Mouse (Mus musculus) T-helper 2 cell (primary cell): Measurements from ENCODE around the gene Kmt2d.

Experiments
- in situ Hi-C: fragments of 300-600 bp; cut with MboI, MseI; formaldehyde crosslinking; loops from one replicate; pipeline ENCODE4 v1.15.1; 2025; ENCODE audit warnings: high pct_unique_total_duplicates

Kmt2d gene

DNA sequence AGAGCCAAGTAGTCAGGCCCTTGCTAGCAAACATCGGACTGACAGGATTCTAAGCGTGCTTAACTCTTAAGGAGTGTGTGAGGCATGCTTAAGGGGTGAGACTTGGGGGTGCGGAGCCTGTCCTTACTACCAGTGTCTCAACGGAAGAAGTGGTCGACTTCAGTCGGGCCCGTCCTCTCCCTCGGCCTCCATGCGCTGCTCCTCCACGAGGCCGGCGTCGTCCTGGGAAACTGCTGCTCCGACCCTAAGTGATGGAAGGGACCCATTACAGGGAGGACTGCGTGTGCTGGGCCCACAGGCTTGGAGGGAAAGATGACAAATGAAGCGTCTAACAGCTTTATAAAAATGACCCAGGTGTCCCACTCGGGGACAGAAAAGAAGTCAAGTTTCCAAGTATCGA, 10.1 kb downstream of the Kmt2d start:
- in situ Hi-C loops = no loop called here

DNA sequence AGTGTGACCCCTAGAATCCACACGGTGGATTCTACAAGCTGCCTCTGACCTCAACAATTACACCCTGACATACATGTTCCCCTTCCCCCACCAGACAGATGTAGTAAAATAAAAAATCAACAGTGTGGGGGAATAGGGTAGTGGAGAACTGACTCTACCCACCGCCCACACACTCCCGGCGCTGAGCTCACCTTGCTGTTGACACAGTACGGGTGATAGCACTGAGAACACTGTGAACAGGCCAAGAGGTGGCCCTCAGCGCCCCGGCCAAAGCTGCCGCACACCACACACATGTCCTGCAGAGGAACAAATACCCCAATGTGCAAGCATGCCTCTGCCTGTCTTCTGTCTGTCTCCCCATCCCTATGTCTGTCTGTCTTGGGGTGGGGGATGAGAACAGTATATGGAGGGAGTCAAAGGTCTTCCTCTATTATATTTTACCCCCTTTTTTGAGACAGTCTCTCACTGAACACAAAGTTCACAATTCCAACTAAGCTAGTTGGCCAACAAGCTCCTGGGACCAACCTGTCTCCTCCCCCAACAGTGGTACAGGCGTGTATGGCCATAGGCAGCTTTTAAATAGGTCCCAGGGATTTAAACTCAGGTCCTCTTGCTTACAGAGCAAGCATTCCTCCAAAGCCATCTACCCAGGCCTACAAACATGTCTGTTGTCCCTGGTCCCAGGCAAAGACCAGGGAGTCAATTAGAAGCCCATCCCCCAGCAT, 11.5 kb downstream of the Kmt2d start:
- in situ Hi-C loops = no loop called here

DNA sequence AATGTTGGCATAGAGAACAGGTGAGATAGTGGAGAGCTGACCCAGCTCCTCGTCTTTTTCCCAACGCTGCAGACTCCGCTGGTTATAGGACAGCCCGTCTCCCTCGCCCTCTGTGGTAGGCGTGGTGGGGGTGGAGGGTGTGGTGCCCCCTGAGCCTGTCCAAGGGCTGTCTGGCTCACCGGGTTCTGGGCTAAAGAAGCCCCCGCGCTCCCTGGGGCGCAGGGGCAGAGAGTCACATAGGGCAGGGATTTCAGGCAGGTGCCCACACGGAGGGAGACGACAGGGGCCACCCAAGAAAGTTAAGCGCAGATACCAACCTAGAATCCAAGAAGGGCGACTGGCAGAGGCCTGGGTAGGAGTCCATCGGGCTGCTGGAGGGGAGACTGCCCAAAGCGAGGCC, 16.8 kb downstream of the Kmt2d start:
- in situ Hi-C loops = no loop called here

DNA sequence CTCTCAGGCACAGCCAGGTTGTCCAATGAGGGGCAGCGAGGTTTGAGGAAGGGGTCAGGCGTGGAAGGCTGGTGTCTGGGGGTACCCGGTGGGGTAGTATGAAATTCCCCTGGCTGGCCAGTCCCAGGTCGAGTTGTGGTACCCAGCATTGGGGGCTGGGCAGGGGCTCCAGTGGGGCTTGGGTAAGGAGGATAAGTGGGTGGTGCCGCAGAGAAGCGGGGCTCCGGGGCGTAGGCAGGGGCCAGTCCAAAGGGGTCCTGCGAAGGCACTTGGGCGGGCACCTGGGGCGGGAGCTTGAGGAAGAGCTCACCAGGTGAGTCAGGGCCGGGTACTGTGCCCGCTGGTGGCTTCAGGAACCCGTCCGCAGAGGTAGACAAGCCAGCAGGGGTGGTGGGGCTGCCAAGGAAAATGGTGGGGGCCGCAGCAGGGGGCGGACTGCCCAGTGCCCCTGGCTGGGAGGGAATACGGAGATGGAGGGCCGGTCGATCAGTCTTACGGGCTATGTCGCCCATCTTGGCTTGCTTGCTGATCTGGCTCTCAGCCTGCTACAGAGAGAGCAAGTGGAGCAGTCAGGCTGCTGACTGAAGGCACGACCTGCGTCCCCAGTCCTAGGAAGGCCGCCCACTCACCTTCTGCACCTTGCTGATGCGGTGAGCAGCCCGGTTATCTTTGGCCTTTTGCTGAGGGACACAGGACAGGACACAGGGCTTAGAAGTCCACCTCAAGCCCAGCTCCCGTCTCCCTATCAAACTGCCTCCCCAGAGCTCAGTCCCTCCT, 17.7 kb downstream of the Kmt2d start:
- in situ Hi-C loops = no loop called here

DNA sequence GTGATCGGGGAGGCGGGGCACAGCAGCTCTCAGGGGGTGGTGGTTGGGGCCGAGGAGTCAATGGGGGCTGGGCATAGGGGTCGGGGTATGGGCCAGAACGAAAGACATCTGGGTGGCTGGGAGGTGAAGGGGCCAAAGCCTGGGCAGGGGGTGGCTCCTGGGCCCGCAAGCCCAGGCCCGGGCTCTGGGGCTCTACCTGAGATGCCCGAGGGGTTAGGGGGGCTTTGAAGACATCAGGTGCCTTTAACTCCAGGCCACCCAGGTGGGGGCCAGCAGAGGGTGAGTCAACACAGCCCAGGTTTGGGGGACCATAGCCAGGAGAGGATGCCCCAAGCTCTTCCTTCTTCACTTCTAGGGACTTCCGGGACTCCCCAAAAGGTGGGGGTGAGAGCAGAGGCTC, 18.3 kb downstream of the Kmt2d start:
- in situ Hi-C loops = no loop called here

DNA sequence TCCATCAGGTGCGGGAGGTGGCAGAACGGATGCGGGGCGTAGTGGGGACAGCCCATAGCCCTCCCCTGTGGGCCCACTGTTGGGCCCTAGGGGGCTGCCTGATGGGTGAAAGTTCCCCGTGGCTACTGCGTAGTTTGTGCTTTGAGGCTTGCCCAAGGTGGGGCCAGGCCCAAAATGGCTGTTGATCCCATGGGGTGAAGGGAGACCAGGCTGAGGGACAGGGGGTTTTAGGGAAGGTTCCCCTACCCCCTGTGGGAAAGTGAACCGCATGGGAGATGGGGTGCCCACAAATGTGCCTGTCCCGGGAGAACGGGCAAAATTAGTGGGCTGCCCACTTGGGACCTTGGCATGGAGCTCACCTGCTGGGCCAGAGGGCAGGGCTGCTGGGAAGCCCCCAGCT, 18.9 kb downstream of the Kmt2d start:
- in situ Hi-C loops = no loop called here

DNA sequence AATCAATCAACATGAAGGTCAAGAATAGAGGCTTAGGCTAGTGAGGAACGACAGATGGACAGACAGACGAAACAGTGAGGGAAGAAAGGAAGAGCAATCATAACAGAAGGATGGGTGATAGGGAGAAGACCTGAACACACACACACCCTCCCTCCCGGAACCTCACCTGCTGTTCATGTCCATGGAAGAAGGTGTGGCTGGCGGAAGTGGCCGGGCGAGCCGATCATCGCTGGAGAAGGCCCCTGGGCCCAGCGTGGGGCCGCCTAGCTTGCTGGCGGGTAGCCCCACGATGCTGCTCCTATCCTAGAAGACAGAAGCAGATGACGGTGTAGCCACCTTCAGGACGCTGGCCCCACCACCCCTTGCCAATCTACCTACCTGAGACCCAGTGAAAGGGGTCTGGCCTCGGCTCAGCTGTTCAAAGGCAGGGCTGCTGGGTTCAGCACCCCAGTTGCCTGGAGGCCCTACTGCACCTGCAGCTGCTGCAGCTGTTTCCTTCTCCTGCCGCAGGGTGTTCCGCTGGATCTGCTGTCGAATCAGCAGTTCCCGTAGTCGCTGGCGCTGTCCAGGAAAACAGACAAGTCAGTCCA, 19.7 kb downstream of the Kmt2d start:
- in situ Hi-C loops = no loop called here

DNA sequence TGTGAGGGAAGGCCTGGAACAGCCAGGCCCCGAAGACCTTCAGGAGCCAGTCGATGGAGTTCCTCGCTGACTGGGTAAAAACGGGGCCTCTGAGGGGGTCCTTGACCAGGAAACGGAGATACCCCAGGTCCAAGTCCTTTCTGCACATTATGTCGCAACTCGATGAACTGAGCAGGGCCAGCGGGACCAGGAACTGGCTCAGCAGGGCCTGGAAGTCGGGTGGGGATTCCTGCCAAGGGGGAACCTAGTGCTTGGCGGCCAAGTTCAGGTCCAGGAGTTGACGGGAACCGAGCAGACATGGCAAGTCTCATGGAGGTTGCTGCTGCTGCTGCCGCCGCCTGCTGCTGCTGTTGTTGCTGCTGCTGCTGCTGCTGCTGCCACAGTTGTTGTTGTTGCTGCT, 20.3 kb downstream of the Kmt2d start:
- in situ Hi-C loops = no loop called here

DNA sequence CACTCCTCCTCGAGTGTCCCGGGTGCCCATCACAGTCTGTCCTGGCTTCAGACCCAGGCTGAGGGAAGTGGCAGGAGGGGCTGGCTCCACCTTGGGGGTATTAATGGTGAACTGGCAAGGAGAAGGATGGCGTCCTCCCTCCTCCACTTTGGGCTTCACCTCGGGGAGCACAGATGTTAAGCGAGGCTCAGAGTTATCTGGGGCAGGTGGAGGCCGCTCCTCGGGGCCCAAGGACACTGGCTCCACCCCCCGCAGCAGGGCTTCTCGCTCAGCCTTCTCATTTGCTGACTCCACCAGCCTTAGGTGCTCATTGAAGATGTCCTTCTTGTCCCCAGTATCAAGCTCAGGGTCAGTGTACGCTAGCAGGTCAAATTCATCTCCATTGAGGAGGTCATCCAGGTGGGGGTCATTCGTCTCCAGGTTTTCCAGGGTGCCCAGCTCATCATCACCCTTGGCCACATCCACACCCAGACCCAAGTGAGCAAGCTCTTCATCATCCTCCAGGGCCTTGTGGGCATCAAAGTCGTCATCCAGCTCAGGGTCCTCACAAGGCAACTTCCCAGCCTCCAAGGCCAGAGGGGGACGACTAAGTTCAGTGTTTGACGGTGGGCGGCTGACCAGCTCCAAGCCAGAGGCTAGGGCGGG, 20.9 kb downstream of the Kmt2d start:
- in situ Hi-C loops = no loop called here

DNA sequence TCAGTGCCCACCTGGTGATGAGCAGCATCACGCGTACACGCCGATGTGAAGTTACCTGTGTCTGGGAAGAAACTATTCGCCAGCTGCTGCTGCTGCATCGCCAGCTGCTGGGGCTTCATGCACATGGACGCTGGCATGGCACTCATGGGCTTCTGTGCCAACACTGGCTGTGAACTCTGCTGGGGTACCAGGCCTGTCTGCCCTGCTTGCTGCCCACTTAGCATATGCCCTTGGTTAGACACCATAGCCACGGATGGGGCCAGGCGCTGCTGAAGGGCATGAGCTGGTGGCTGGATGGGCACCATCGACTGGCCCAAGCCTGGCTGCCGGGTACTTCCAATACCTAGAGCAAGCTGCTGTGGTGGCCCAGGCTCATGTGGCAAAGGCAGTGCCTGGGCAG, 21.8 kb downstream of the Kmt2d start:
- in situ Hi-C loops = no loop called here

DNA sequence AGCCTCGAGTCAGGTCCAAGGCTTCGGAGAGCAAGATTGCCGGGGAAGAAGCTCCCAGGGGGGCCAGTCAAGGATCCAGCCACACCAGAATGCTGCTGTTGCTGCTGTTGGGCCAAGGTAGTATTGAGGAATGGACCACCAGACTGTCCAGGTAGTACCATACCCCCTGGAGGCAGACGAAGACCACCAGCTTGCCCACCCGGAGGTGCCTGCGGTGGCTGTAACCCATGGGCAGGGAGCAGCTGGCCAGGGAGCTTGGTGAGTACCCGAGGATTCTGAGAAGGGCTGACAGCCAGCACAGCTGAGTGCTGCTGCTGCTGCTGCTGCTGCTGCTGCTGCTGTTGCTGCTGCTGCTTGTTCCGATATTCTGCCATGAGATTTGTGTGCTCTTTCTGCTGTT, 24.9 kb downstream of the Kmt2d start:
- in situ Hi-C loops = no loop called here

DNA sequence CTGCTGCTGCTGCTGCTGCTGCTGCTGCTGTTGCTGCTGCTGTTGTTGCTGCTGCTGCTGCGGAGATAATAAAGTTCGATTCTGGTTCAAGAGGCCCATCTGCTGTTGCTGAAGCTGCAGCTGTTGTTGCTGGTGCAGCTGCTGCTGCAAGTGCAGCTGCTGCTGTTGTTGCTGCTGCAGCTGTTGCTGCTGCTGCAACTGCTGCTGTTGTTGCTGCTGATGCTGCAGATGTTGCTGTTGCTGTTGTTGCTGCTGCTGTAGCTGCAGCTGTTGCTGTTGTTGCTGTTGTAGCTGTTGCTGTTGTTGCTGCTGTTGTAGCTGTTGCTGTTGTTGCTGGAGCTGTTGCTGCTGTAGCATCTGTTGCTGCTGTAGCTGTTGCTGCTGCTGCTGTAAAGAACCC, 25.9 kb downstream of the Kmt2d start:
- in situ Hi-C loops = no loop called here

DNA sequence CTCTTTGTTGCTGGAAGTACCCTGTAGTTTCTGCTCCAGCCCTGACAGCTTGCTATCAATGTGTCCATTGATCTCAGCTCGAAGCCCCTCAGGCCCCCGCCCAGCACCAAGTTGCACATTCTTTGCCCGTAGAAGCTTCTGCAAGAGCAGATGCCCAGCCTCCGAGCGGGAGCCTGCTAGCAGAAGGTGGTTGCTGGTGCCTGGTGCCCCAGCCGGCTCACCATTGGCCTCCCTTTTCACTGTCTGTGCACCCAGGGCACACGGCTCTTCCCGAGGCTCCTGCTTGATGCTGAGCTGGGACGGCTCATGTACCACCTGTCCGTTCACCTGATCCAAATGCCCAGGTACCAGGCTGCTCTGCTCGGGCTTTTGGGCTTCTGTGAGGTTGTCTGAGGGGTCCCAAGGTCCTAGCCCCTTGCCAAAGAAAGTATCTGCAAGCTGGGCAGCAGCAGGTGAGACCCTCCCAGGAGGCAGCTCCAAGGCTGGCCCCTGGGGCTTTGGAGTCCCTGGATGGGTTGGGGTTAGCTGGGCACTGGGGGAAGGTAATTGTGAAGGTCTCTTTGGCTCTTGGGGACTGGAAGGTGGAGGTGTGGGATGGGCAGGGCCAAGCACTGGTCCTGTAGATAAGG, 27.3 kb downstream of the Kmt2d start:
- in situ Hi-C loops = no loop called here

DNA sequence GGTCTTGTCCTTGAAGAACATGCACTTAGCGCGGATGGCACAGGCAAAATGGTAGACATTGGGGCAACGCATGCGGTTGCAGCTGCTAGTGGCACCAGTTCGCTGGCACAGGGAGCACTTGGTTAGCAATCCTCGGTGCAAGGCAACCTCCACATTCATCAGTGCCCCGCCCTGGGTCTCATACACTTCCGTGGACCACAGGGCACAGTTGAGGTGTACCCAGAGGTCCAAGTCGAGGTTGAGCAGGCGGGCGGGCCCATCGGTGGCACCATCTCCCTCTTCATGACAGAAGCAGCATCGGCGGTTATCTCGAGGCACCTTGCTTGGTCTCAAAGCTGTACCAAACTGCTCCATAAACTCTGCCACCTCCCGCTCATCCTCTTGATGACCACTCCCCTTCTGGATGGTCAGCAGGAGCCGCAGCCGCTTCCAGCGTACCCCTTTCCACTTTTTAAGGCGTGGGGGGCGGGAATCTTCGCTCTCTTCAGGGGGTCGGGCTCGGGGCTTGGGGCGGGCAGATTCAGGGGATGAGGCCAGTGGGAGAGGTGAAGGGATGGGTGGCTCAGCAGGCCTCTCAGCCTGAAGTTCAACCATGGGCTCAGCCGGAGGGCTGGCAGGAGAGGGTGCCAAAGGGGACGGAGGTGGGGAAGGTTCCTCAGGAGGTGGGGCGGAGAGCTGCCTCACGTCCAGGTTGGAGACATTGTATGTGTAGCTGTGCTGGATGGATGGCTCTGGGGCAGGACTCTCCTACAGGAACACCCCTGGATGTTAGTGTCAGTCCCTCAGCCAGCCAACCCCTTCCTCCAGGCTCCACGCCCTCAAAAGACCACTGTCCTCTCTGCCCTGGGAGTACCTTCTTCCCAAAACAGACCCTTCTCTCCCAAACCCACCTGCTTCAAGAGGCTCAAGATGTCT, 31.1 kb downstream of the Kmt2d start:
- in situ Hi-C loops = no loop called here

DNA sequence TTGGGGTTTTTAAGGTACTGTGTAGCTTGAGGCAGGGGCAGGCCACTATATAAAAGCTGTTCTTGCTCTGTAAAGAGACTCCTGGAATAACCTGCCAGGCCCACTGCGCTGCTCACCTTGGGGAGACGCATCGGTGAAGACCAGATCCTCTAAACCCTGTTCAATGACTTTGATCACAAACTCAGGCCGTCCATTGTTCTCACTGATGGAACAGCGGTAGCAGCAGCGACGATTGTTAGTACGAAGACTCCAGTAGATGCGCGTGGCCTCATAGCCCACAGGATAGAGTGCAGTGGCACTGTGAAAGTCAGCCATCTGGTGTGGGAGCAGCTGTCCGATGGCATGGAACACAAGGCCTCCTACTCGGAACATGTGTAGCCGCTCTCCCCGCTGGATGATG, 31.8 kb downstream of the Kmt2d start:
- in situ Hi-C loops = no loop called here

DNA sequence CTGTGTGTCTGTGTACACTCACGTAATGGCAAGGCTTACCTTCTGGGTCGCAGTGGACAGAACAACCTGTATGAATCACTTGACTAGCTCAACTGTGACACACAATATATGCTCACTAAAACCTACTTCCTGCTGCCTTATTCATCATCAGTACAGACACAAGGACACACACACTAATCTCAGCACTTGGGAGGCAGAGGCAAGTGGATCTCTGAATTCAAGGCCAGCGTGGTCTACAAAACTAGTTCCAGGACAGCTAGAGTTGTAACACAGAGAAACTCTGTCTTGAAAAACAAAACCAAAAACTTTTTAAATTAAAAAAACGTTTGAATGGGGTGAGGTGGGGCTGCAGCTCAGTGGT, 33.3 kb downstream of the Kmt2d start:
- in situ Hi-C loops = no loop called here

DNA sequence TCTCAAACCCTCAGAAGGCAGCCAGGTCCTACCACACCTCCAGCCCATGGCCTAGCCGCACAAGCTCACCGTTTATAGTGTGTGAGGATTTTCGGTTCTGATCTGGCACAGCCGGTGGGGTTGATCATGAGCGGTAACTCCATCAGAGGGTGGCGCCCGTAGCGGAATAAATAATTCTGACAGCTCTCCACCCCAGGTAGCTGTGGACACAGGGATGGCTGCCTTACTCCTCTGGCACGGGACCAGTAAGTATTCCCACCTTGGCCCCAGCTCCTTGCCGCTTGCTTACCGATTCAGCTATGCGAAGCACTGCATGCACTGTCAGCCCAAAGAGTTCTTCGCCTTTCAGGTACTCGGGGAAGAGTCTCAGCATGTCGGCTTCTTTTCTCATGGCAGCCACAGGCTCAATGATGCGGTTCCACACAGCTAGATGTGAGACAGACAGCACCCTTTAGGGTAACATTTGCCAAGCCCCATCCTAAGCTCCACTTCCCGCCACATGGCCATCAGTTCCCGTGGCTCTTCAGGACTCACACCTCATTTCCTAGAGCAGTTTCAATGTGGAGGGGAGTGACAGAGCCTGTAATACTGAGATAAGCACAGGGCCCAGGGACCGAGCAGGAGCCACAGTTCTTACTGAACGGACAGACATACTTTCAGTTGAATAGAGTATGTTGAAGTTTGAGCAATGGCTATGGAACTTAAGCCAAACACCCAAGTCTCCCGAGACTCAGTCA, 33.8 kb downstream of the Kmt2d start:
- in situ Hi-C loops = no loop called here

DNA sequence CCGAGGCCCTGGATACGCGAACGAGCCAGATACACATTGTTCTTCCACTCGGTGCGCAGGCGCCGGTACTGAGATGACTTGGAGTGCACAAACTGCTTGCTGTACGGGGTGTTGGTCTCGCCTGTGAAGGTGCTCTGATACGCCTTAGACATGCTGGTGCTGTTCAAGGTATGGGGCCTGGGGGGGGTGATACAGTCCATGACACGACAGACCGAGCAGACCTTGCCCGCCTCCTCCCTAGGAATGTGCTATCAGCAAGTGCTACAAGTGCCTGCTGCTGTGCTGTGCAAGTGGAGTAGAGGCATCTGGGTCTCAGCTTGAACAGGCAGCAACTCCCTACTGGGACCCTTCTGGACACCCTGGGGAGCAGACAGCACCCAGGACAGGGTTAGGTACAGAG, 35.7 kb downstream of the Kmt2d start:
- in situ Hi-C loops = no loop called here

DNA sequence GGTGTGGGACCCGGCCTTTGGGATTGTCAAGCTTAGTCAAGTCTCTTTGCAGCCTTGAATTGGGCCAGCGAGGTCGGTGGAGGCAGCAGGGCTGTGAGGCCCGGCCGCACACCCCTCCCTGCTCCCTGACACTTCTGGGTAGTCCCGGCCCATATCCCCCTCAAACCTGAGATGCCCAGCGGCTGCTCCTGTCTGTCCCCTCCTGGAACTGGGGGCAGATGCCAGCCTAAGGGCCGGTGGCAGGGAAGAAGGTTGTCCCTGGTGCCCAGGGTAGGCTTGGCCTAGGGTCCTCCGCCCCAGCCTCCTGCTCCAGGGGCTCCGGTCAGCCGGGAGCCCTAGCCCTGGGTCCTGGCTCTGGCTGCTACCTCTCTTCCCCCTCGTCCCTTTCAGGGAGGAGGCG, 36.9 kb downstream of the Kmt2d start:
- in situ Hi-C loops = no loop called here

DNA sequence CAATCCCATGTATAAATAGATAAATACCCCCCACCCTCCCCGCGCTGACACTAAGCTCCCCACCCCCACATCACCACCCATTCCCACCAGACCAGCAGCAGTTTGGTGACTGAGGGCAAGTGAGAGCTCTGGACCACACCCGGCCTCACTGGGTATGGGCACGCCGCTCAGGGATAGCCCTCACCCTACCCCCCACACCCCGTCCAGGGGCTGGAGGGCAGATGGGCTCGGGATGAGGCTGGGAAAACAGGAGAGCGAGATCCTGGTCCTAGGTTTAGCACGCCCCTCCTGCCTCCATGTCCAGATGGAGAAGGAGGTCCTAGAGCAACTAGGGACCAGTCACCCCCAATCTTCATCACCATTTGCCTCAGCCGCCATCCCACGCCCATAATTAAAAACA, 37.7 kb downstream of the Kmt2d start:
- in situ Hi-C loops = no loop called here
